Mouse (Mus musculus) neural tube, embryonic 11.5 days (tissue): ENCODE results near the gene Gm10521. TPM values are rescaled to one million over a fixed set of nuclear protein-coding genes. Genes with fewer than 3 reads are reported as not detected.

Experiments used
- ATAC-seq: fragments of 200-750 bp; cut with Nextera tagmentation; 2 replicates; pipeline ENCODE4 v1.8.0; 2017; ENCODE audit warnings: moderate number of reproducible peaks, mild to moderate bottlenecking, moderate TSS enrichment, moderate library complexity; ENCODE audit not compliant: insufficient read depth, low FRiP score, low TSS enrichment
- DNase-seq: peaks from one replicate; pipeline ENCODE4 v3.0.0-alpha.2; 2015; ENCODE audit warnings: low spot score
- H3K27ac ChIP-seq: fragments of 300-500 bp; sonication (generic); 2 replicates; pipeline ENCODE4 v1.5.1; 2014; ENCODE audit warnings: low read depth, mild to moderate bottlenecking, low read length
- H3K27me3 ChIP-seq: fragments of 300-500 bp; sonication (generic); 2 replicates; pipeline ENCODE4 v1.6.1; 2014; ENCODE audit warnings: mild to moderate bottlenecking, low read length, mixed read lengths; ENCODE audit not compliant: control insufficient read depth, insufficient read depth
- H3K36me3 ChIP-seq: fragments of 300-500 bp; sonication (generic); 2 replicates; pipeline ENCODE4 v1.6.1; 2014; ENCODE audit warnings: mild to moderate bottlenecking, low read length, moderate library complexity, mixed read lengths; ENCODE audit not compliant: control insufficient read depth, insufficient read depth
- H3K4me1 ChIP-seq: fragments of 300-500 bp; sonication (generic); 2 replicates; pipeline ENCODE4 v1.6.1; 2014; ENCODE audit warnings: low read length, mixed read lengths; ENCODE audit not compliant: control insufficient read depth, insufficient read depth
- H3K4me2 ChIP-seq: fragments of 300-500 bp; sonication (generic); 2 replicates; pipeline ENCODE4 v1.6.1; 2014; ENCODE audit warnings: low read depth, mild to moderate bottlenecking, moderate library complexity
- H3K4me3 ChIP-seq: fragments of 300-500 bp; sonication (generic); 2 replicates; pipeline ENCODE4 v1.5.1; 2014; ENCODE audit warnings: low read depth, low read length
- H3K9ac ChIP-seq: fragments of 300-500 bp; sonication (generic); 2 replicates; pipeline ENCODE4 v1.6.1; 2014; ENCODE audit warnings: mild to moderate bottlenecking, low read length
- H3K9me3 ChIP-seq: fragments of 300-500 bp; sonication (generic); 2 replicates; pipeline ENCODE4 v1.6.1; 2016; ENCODE audit warnings: low read length; ENCODE audit not compliant: control insufficient read depth
- WGBS: fragments of 180-500 bp; shearing (Covaris S2); extraction: QIAGEN DNeasy Blood & Tissue Kit; methylation state at CpG from one replicate; pipeline ENCODE4 v1.1.7; 2014; 5-methylcytosine and 5-hydroxymethylcytosine counted together
- polyA plus RNA-seq: library from polyadenylated mRNA; unstranded; fragments of >200 nt; fragmentation: Nextera tagmentation; extraction: Ambion mirVana; gene quantifications from 2 replicates; pipeline ENCODE4 v1.2.1, GENCODE M21; 2014

The Gm10521 gene
- polyA plus RNA-seq, 1 experiment from 2014 or later = not detected

- H3K4me1 ChIP-seq = no peaks in the 10 kb centered on the region
- no peak overlapping the region for H3K4me2 ChIP-seq
- no peaks in the 10 kb centered on the region for H3K9me3 ChIP-seq
- DNase-seq (no peak), ATAC-seq (no peak)
- H3K36me3 ChIP-seq = no peaks in the 10 kb centered on the region
- H3K27me3 ChIP-seq = no peaks in the 10 kb centered on the region
- no peak overlapping the region for H3K4me3 ChIP-seq
- whole genome bisulfite sequencing = 89% methylated on average over 14 of the region's 14 CpGs
- H3K27ac ChIP-seq = no peak overlapping the region
- no peak overlapping the region for H3K9ac ChIP-seq
These were observed 43.8 kb downstream of the Gm10521 start for GRCm38 (mm10) chr1:171938952-171939948.

GRCm38 (mm10) chr1:171940626-171941025 lies 45.2 kb downstream of the Gm10521 start:
- Histone ChIP-seq H3K4me2 (no peak overlapping the region), H3K36me3 (no peaks in the 10 kb centered on the region), H3K9me3 (no peaks in the 10 kb centered on the region), H3K4me1 (no peaks in the 10 kb centered on the region), H3K9ac (no peak overlapping the region), H3K27ac (no peak overlapping the region), H3K4me3 (no peak overlapping the region), H3K27me3 (no peaks in the 10 kb centered on the region)
- ATAC-seq (no peak), DNase-seq (no peak)
- 84% methylated on average over 6 of the region's 6 CpGs for WGBS

- no peaks in the 10 kb centered on the region for H3K36me3 ChIP-seq
- no peak overlapping the region for H3K27ac ChIP-seq
- no peak overlapping the region for H3K4me3 ChIP-seq
- ATAC-seq (0 out of 2 replicates have a peak, but pooled peaks have one; percentile 41), DNase-seq (no peak)
- no peak overlapping the region for H3K9ac ChIP-seq
- no peak overlapping the region for H3K4me2 ChIP-seq
- no peaks in the 10 kb centered on the region for H3K27me3 ChIP-seq
- H3K4me1 ChIP-seq = no peaks in the 10 kb centered on the region
- H3K9me3 ChIP-seq = no peaks in the 10 kb centered on the region
- 70% methylated on average over 6 of the region's 6 CpGs for WGBS
These were observed 51.1 kb downstream of the Gm10521 start for GRCm38 (mm10) chr1:171946447-171946995.

Other genes with a start within 250 kb of the Gm10521 start
- gene Slamf7, start 242.6 kb upstream of the Gm10521 start, polyA plus RNA-seq = not detected in 2 replicates
- gene Cd48, start 213.7 kb upstream of the Gm10521 start, polyA plus RNA-seq = 0.47 and 0.72 TPM in 2 replicates
- 0.08 and 0.40 TPM in 2 replicates for gene Slamf1, start 128.5 kb upstream of the Gm10521 start, polyA plus RNA-seq
- gene Cd84, start 56.0 kb upstream of the Gm10521 start, polyA plus RNA-seq = 0.59 and 1.2 TPM in 2 replicates
- 0.23 TPM in 1 of 2 replicates, not detected in the other for gene Slamf6, start 21.9 kb downstream of the Gm10521 start, polyA plus RNA-seq
- 62.0 and 69.0 TPM in 2 replicates for gene Vangl2, start 132.8 kb downstream of the Gm10521 start, polyA plus RNA-seq
- 13.8 and 15.7 TPM in 2 replicates for gene Nhlh1, start 161.9 kb downstream of the Gm10521 start, polyA plus RNA-seq
- 219 and 225 TPM in 2 replicates for gene Copa, start 186.9 kb downstream of the Gm10521 start, polyA plus RNA-seq
- gene Ncstn, start 187.1 kb downstream of the Gm10521 start, polyA plus RNA-seq = 122 and 132 TPM in 2 replicates
- gene Pex19, start 231.1 kb downstream of the Gm10521 start, polyA plus RNA-seq = 182 and 185 TPM in 2 replicates